Mouse (Mus musculus): Measurements from ENCODE around the gene Mfn2.
"Not testable (repeated sequence)": the region's sequence is repeated elsewhere in the genome, so short reads cannot be mapped to it uniquely, and the experiment has no call there.

Gene Mfn2

GRCm38 (mm10) chr4:147868450-147869031 lies 36.0 kb downstream of the Mfn2 start, which contains the start of the genes Miip and Fv1:
Gene Miip (minus strand): TSS chr4:147868816.
Gene Fv1 (plus strand): TSS chr4:147868979.
- DNase-seq (ENCODE audit: low spot score in 2 of 2) = peak; percentile 94

DNA sequence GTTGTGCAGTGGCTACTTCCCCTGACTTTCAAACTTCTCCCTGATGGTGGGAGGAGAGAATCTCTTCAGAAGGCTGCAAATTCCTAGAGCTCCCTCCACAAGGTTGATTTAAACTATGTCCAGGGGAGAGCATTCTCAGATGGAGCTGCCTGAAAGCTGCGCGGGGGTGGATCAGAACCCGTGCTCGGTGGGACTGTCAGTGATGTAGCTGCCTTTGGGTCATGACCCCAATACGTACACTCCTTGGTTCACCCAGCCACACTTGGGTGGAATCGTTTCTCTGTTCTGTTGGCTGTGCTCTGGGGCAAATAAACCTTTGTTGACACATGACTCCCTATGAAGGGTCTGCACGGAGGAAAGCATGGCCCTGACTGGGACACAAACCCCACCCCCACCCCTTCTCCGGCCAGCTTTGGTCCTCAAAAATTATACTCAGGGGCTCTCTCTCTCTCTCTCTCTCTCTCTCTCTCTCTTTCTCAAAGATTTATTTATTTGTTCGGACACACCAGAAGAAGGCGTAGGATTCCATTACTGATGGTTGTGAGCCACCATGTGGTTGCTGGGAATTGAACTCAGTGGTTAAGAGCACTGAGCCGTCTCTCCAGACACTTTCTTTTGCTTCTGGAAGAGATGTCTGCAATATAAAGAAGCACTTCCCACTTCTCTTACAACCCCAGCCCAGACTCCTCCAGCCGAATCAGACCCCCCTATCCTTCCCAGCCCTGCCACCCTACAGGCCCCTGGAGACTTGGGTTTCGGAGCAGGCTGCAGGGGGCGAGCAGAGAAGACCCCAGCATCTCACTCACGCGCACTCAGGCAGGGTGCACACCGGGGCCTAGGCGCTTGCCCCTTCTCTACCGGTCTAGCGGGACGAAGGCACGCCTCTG lies 36.7 kb downstream of the Mfn2 start:
- no peak for DNase-seq (ENCODE audit: low spot score in 2 of 2)

GRCm38 (mm10) chr4:147866793-147867192 lies 37.7 kb downstream of the Mfn2 start:
- DNase-seq (ENCODE audit: low spot score in 2 of 2) = not testable (repeated sequence)

DNA sequence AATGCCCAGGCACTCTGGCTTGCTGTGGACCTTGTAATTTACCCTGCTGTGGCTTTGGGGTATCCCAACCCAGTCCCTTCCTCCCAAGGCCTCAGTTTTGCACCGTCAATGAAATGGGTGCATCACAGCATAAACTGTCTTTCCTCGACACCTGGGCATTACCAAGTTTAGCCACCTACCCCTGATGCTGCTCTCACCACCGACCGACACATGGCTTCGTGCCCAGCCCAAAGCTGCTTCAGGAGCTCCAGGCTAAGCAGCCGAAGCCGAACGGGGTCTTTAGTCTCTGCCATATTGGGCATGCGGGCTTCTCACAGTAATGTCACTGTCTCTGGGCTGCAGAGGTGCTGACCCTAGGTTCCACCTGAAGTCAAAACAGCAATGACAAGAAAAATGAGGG lies 38.4 kb downstream of the Mfn2 start:
- no peak for DNase-seq (ENCODE audit: low spot score in 2 of 2)

DNA sequence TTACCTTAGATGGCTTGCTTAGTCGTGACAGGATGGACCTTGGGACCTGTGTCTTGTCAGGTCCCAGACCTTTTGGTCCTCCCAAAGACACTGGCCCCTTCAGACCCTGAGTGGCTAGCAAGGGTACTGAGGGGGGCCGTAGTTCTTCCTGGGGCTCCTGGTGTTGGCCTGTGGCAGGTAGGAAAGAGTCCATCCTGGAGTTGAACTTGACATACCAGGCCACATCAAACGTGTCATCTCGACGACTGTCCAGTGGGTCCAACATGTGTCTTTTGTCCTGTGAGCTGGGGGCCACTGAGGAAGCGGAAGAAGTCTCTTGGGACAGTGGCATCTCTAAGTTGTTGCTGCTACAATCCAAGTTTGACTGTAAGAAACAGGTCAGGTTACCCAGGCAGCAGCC lies 38.9 kb downstream of the Mfn2 start:
- DNase-seq (ENCODE audit: low spot score in 2 of 2) = no peak

GRCm38 (mm10) chr4:147862051-147862450 lies 42.5 kb downstream of the Mfn2 start:
- DNase-seq (ENCODE audit: low spot score in 2 of 2) = no peak

- no peak for DNase-seq (ENCODE audit: low spot score in 2 of 2)
Observed at GRCm38 (mm10) chr4:147850776-147851175, 53.7 kb downstream of the Mfn2 start.

DNA sequence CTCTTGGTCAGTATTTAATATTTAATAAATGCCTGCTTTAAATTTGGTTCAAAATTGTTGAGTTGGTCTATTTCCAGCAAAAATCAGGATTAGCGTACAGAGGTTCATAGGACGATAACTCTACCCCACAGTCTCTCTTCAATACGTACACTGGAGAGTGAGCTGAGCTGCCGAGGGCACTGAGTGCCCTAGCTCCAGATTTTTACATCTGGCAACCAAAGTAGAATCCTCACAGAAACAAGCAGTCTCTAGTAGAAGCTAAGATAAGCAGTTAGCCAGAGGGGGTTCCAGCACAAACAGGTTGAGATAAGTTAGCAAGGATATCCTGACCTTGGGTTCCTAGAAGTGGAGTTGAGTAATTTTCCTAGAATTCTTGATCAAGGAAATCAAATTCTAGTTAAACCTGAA lies 55.9 kb downstream of the Mfn2 start:
- no peak for DNase-seq (ENCODE audit: low spot score in 2 of 2)

- peak; percentile 69 to 72 for DNase-seq (ENCODE audit: low spot score in 2 of 2)
Observed at GRCm38 (mm10) chr4:147847614-147848583, 56.6 kb downstream of the Mfn2 start, which contains the start of gene Zfp933. Gene Zfp933 (minus strand): TSS chr4:147848366.

GRCm38 (mm10) chr4:147842871-147843270 lies 61.6 kb downstream of the Mfn2 start:
- DNase-seq (ENCODE audit: low spot score in 2 of 2) = no peak

DNA sequence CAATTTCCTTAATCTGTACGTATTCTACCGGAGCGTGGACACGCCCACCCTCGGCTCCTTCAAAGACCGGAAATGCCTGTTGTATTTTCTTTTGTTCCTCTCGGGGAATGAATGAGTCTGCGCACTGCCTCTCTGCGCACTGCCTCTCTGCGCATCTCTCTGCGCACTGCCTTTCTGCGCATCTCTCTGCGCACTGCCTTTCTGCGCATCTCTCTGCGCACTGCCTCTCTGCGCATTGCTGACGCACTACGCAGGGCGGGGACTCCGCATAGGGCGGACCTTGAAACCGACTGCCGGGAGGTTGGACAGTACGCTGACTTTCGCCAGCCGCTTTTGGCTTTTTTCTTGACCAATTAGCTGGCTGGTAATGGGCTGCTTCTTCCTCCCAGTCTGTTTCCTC lies 65.2 kb downstream of the Mfn2 start:
- not testable (repeated sequence) for DNase-seq (ENCODE audit: low spot score in 2 of 2)

DNA sequence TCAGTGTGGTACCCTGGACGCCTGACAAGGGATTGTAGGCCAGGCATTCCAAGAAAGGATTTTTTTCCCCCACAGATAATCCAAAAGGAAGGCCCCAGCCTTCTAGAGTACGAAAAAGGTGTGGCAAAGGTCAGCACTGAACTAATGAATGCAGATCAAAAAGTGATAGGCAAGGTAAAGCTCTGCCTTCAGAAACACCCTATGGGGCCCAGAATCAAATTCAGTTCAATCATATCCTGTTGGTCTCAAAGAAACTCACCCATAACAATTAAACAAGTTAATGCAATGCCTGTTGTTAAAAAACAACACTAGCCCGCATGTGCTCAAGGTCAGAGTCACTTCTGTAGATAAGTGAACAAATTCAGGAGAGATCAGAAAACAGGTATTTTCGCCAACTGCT lies 80.1 kb downstream of the Mfn2 start:
- no peak for DNase-seq (ENCODE audit: low spot score in 2 of 2)
